Mouse (Mus musculus) olfactory bulb, adult 2 months (tissue): ENCODE results near the gene Pak2.

Experiments
- CTCF ChIP-seq: fragments of 200-500 bp; IDR thresholded peaks from 2 replicates; pipeline ENCODE4 v1.5.1; 2012; ENCODE audit warnings: low read depth, mild to moderate bottlenecking, low read length, moderate library complexity; ENCODE audit not compliant: insufficient read depth
- POLR2A ChIP-seq: fragments of 200-500 bp; IDR thresholded peaks from 2 replicates; pipeline ENCODE4 v1.6.1; 2012; ENCODE audit warnings: mild to moderate bottlenecking, low read depth, low read length, moderate library complexity; ENCODE audit not compliant: insufficient read depth

- TF ChIP-seq POLR2A = no peak
- no peak for TF ChIP-seq CTCF
These were observed 2.7 kb downstream of the Pak2 start for GRCm38 (mm10) chr16:32076406-32076805.
